Mouse (Mus musculus) forelimb bud, embryonic 11.5 days (tissue): ENCODE results near the gene Ndrg3.
"Not testable (repeated sequence)": the region's sequence is repeated elsewhere in the genome, so short reads cannot be mapped to it uniquely, and the experiment has no call there.

Experiments used
- DNase-seq: peaks from one replicate; pipeline ENCODE4 v3.0.0-alpha.2; 2012; ENCODE audit warnings: low read depth, low spot score

Ndrg3 gene

DNA sequence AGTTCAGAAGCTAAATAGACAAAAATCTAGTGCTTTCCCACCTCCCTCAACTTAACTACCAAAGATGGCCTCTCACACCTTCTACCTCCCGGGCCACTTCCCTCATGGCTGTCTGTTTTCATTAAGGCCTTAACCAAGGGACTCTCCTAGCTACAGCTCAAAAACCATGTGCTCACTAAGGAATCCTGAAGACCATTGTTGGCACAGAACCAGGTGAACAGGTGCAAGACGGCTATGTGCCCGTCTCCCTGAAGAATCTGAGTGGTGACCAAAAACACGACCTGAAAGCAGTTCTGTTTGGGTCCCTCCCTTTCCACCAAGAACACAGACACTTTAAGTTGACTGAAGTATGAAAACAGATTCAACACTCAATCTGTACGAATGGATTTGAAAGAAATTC is 6.4 kb upstream of the Ndrg3 start:
- DNase-seq = no peak

DNA sequence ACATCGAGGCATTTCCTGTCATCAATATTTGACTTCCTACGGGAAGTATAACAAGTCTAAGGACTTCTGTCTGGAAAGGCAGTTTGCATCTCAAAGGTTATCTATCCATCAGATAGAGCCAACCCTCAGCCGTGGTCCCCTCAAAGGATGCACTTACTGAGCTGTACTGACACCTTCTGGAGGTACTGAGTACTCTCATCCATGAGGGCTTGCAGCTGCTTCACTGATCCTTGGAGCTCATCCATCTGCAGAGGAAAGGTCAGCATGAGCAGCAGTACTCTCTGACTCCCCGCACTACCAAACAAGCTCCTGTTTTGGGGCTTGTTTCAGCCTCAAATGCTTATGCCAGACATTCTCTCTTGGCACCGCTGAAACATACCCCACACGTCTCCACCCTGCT is 4.7 kb upstream of the Ndrg3 start:
- no peak for DNase-seq

DNA sequence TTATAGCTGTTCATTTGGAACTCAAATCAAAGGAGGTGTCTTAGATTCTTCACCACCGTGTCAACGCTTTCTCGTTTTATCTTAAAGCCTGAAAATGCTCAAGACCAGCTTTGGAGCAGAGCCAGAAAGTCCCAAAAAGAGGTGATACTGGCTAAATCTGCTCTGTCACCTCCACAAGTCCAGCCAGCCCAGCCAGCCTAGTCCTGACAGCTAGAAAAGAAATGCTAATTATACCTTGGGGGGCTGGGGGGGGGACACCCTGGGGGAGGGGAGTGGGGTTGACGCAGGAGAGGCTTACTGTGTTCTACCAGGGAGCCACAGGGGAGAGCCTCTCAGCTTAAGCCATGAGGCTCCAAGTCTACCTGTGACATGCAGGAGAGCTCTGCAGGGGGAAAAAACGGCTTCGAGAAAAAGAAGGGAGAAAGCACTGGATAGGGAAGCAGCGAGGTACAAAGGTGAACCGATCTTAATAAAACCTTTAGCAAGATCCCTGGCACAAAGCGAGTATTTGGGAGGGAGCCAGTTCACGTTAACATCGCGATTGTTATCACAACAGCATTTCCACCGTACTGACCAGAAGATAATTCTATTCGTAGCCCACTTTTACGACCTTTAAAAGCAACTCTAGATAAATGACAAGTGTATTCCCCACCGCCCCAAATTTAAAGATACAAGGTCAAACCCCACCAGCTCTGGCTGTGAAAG is 977 bp downstream of the Ndrg3 start:
- no peak for DNase-seq

DNA sequence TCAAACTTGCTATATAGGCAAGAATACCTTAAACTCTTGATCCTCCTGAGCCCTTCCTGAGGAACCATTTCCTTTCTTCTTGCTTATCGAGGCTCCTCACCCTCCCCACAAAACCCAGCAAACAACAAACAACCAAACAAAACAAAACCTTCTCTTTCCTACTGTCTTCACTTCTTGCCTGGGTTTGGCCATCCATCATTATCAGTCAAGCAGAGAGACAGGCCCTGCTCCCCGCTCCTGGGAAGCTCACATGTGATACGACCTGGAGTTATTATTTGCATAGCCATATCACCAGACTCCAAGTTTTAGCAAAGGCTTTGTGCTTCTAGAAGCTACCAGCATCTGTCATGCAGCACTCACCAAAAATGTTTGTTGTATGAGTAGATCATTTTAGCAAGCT is 4.5 kb downstream of the Ndrg3 start:
- DNase-seq = no peak

DNA sequence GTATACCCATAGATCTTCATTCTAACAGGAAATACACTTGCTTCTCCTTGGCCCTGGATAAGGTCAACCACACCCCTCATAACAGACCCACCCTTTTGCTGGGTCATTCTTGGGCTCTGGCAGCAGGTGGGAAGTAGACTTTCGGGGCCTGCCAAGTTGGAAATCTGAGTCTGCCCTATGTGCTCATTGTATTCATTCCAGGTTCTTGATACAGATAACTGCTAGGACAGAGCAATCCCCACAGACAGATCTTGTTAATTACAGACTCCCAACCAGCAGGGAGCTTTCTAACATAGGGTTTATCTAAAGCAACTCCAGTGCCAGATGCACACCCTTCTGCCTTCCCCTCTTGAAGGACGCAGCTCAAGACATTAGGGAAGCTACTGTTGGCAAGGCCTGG is 9.0 kb downstream of the Ndrg3 start:
- DNase-seq = no peak

DNA sequence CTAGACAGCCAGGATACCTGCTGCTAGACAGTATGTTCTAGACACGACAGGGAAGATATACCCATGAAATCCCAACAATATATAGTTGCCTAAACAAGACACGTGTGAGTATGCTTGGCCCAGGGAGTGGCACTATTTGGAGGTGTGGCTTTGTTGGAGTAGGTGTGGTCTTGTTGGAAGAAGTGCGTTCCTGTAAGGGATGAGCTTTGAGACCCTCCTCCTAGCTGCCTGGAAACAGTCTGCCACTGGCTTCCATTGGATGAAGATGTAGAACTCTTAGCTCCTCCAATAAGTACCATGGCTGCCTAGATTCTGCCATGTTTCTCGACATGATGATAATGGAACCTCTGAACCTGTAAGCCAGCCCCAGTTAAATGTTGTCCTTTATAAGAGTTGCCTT is 10.6 kb downstream of the Ndrg3 start:
- DNase-seq = no peak

DNA sequence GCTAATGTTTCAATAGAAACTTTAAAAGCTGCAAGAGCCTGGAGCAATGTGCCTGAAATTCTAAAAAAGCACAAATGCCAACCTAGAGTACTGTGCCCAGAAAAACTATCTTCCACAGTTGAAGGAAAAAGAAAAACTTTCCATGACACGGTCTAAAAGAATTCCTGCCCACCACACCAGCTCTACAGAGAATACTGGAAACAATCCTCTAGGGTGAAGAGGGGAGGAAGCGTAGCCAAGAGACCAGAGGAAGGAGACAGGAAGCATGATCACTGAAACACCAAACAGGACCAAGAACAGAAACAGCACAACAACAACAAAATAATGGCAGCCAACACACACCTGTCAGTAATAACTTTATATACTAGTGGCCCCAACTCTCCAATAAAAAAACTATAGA is 11.8 kb downstream of the Ndrg3 start:
- DNase-seq = no peak

DNA sequence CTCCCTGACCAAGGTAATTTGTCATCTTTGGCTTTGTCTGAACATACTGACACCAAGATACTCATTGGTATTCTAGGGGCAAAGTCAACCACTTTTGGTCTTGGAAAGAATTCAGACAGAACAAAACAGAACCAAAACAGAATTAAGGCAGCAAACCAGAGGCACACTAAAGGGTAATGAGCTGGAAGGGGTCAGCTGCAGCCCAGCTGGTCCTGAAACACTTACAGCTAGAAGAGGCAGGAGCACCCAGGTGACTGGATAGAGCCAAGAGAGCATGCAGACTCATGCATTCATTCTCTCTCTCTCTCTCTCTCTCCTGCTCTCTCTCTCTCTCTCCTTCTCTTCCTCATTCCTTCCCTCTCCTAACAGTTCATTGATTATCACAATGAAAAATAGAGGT is 15.1 kb downstream of the Ndrg3 start:
- no peak for DNase-seq

DNA sequence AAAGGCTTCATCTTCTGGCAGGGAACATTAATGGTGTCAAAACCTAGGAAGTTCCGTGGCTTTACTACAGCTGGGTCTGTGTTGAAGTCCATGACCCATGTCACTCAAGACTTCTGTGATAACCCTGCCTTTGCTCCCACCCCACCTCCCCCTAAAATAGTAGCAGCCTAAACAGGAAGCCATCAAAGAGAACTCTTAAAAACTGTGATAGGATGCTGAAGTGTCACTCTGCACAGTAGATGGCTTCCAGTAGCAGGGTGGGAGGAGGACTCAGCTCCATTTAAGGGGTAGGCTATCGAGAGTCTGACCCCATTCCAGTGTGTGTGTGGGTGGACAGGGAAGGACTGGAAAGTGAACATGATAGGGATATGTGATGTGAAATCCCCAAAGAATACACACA is 16.9 kb downstream of the Ndrg3 start:
- DNase-seq = no peak

DNA sequence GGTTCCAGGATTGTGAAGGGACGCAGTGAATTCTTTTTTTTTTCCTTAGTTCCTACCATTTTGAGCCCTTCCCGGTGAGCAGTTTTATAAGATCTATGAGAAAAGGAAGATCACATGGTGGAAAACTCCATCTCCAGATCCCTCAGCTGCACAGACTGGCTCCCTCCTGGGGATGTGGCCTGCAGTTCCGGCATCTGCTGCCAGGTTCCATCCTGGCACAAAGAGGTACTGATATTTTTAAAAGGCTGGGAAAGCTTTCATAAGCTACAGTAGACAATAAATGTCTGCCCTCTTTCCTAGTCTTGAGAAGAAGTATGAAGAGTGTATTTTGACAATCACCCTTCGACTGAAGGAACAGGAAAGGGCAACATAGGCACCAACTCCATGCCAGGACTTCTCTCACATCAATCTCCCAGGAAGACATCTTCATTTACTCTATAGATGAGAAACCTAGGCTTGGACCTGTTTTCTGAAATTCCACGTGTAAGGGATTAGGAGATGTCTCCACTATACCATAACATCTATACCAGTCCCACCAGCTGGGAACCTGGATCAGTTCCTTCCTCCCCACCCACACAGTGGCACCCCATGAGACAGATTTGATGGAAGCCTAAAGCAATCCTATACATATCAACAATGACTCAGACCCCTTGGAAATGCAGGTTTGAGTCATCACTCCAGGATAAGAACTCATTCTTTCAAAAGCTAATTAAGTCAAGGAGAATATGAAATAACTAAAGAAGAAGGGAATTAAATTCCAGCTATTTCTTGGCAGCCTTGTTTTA is 18.3 kb downstream of the Ndrg3 start:
- DNase-seq = no peak

DNA sequence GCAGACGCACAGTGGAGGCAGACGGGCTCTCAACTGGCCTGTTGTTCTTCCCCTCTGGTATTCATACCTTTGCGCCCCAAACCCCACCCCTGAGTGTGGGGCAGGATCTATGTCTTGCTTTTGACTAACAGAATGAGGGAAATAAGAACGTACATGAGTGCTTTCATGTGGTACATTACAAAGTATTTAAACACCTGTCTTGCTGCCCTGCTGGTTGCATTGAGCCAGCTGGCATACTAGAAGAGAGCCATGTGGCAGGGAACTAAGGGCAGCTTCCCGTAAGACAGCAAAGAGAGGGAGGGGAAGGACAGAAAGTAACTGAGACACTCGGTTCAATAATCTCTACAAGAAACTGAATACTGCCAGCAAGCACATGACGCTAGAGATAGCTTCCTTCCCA is 21.6 kb downstream of the Ndrg3 start:
- no peak for DNase-seq

DNA sequence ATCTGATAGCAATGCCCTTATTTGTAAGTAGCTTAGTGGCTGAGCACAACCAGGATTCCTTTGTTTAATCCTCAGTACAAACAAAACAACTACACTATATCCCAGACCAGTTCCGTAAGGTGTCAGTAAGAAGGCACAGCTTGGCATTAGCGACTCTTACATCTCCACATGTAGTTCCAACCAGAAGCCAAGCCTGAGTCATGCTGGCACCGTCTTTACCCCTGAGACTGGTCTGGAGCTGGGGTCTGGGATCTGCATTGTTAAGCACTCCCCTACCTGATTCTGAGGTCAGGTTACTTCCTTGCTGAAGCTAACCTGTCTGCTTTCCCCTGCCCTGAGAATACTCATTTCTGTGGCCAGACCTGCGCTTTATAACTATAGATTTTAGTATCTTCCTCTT is 23.4 kb downstream of the Ndrg3 start:
- no peak for DNase-seq

DNA sequence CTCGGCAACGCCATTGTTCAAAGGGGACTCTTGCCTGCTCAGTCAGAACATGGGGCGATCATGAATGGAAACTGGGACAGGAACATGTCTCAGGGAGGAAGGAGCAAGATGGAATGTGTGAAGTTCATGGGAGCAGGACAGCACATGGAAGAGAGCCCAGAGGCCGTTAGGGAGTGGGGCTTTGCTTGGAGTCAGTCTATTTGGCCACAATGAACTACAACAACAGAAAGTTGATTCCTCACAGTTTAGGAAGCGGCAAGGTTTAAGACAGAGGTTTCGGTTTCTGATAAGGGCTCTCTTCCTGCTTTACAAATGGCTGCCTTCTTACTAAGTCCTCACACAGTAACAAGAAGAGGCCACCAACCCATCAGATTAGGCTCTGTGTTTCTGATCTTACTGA is 24.5 kb downstream of the Ndrg3 start:
- DNase-seq = no peak

DNA sequence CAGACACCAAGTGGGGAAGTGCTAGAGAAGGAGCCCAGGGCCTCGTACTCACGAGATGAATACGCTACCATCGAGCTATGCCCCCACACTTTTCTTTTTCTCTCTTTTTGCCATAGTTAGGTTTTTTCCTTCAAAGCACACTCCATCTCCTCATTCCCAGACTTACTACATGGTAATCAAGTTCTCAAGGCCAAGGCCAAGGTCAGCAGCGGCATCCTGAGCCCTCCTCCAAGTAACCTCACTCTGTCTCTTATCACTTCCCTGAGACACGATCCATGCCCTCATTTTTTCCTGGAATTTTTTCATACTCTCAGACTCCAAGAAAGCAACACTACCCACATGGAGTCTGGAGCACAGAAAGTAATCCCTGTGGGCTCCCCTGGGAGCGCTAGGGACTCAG is 28.0 kb downstream of the Ndrg3 start:
- no peak for DNase-seq

DNA sequence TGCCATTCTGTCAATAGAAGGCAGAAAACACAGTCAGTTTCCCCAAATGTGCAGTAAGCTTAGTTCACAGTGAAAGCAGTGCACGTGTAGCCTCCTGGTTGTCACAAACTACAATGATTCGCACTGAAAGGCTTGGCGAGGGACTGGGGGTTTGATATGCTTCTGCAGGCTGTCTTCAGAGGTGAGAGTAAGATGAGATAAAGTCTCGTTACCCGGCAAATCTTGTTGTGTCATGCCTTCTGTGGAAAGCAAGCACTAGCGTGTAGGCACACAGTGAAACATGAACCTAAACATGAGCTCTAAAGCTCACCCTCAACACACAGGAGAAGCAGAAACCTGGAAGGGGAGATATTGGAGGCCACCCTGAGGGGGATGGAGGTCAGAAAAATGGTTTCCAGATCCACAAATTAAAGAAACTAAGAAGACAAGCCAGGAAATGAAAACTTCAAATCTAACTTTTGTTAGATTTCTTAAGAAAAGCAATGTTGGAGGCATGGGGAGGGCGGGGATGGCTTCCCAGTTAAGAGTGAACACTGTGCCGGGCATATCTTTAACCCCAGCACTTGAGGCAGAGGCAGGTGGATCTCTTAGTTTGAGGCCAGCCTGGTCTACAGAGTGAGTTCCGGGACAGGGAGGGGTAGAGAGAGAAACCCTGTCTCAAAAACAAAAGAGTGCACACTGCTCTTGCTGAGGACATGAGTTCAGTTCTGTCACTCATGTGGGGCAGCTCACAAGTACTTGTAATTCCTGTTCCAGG is 33.2 kb downstream of the Ndrg3 start:
- no peak for DNase-seq

DNA sequence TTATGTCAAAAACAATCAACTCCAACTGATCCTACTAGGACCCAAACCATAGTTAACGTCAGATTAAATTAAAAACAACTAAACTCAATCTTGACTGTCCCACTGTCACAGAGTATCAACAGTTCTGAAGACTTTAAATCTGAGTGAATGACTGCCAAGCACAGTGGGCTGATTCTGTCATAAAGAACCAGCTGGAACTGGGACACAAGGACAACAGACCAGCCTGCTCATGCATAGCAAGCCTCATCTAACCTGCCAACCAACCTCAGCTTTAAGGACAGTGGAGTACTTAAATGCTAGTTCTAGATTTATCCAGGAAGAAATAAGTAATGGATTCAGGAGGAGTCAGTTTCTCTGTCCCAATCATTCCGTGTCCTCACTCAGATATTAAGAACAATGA is 34.8 kb downstream of the Ndrg3 start:
- DNase-seq = no peak

DNA sequence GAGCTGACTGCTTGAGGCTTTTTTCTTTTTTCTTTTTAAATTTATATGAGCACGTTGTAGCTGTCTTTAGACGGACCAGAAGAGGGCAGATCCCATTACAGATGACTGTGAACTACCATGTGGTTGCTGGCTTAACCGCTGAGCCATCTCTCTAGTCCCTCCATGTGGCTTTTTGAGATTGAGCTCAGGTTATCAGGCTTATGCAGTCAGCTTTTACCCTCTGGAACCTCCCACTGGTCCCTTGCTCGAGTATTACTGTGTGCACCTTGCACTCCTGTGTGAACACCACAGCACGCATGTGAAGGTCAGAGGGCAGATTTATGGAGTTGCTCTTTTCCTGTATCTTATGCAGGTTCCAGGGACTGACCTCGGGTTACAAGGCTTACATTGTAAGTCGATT is 35.5 kb downstream of the Ndrg3 start:
- DNase-seq = no peak

DNA sequence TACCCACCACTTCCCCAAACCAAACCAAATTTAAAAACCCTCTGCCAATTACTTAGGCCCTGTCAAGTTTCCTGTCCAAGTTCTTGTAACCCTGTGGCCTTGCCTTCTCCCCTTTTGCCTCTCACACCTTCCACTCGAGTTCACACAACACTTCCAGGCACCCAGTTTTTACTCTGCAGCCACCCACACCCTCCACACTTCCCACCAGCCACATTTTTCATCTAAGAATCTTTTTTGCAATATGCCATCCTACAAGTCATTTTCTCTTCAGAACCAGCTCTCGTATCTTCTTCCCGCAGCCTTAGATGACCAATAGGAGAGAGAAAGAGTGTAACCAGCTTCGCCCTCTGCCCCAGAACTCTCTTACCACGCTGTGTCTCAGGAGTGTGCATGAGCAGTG is 37.4 kb downstream of the Ndrg3 start:
- DNase-seq = no peak

DNA sequence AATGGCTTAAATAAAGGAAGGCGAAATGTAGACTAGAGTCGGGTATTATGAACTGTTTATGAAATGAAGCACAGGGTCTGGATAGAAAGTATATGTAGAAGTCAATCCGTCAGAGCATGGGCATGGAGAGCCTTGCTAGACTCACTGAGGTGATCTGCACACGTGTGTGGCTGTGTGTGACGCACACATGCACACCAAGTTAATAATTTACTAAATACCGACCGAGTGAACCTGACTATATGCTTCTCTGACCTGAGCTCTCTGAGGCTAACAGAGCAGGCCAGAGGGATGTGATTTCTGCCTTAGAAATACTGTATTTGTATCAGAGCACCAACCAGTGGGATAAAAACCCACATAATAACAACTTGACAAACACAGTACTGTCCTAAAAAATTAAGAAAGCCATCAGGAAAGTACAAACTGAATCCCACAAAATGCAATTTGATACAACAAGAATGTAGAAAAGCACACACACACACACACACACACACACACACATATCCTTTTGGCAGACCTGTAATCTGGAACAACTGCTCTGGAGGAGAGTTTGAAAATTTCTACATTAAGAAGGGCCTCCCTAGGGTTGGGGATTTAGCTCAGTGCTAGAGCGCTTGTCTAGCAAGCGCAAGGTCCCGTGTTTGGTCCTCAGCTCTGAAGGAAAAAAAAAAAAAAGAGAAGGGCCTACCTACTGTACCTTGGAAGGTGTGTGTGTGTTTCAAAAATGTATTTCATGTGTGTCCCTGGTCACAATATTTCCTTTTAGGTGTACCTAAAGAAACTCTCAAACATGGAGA is 40.4 kb downstream of the Ndrg3 start:
- no peak for DNase-seq

DNA sequence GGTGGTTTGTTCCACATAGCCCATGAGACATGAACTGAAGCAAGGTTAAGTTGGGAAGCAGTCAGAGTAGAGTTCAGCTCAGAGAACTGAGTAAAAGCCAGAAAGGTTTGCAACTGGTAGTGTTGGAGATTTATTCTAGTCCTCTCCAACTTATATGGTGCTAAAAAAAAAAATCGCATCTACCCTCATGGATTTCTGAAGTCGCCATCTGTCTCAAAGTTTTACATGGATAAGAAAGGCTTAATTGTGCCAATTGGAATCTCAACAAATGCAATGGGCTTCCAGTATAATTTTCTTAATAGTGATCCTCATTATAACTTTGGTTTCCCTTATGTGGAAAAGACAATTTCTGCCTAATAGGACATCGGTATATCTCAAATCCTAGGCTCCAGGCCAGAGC is 41.0 kb downstream of the Ndrg3 start:
- DNase-seq = no peak

DNA sequence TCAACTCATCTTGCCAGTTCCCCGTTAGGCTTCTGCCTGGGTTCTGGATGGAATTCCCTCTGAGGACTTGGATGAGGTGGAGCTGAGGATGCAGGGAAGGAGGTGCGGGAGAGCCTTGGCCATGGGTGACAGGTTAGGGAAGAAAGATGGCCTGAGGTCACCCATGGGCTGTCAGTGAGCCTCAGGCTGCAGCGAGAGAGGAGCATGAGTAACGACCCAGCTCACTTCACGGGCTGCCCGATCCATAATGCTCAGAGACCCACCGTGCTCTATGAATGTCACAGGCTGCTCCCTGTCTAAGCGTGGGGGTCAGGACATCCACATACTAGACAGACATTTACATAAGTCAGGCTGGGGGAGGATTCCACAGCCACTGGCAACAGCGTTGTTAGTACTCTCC is 50.3 kb downstream of the Ndrg3 start:
- not testable (repeated sequence) for DNase-seq

DNA sequence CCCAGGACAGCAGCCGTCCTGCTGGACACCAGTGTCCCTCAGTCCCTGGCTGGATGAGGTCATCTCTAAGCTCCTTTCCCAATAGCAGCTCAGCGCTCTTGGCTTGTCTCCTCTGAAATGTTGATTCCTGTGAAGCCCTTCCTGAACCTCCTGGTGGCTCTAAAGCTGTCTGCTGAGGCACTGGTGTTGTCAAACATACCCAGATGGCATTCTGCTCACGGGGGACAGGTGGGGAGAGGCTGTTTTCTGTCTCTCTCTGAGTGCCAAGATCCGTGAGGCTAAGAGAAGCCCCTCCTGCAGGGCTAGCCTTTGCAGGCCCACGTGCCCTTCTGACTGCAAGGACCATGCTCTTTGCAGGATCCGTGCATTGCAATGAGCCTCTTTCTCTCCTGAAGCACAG is 51.9 kb downstream of the Ndrg3 start:
- not testable (repeated sequence) for DNase-seq
